Mouse (Mus musculus) adrenal gland, postnatal 36 days (tissue): ENCODE measurements around the gene Plac9a. TPM values are rescaled to one million over a fixed set of nuclear protein-coding genes. Genes with fewer than 3 reads are reported as not detected.
"Not testable (repeated sequence)": the region's sequence is repeated elsewhere in the genome, so short reads cannot be mapped to it uniquely, and the experiment has no call there.

Source experiments
- DNase-seq, 2 experiments: peaks; one replicate each; pipeline ENCODE4 v3.0.0; 2021; ENCODE audit warnings: mixed read lengths in 1 of 2
- total RNA-seq, 2 experiments: library from RNA; stranded (reverse); gene quantifications; 2 replicates each; pipeline ENCODE4 v1.2.3; 2021

The Plac9a gene
- total RNA-seq, 2 experiments from 2014 or later: 1.3 to 1.4 TPM

DNA sequence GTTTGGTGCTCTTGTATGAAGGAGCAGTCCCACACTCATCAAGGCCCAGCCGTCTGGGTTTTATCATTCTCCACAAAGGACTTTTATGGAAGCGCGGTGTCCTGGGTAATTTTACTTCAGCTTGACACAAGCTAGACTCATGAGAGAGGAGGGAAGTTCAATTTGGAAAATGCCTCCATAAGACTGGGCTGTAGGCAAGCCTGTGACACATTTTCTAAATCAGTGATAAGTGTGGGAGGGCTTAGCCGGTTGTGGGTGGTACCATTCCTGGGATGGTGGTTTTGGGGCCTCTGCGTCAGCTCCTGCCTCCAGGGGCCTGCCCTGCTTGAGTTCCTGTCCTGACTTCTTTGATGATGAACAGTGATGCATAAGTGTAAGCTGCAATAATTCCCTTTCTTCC lies 37.6 kb downstream of the Plac9a start:
- no peak for DNase-seq

DNA sequence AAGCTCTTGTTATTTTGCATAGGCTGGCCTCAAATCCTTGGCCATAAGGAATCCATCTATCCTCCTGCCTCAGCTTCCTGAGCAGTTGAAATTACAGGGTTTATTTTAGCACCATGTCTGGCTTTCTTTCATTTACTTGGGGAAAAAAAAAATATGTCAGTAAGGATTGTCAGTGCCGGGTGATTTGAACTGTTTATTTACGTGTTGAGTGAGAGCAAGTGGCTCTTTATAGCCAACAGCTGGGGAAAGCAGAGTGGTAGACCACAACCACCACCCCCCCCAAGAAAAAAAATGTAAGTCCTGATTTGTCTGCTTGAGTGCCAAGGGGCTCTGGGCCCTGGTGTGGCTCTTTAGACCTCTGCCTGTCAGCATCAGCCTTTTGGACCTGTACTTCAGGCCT lies 39.2 kb downstream of the Plac9a start:
- no peak for DNase-seq

- no peak for DNase-seq
Observed at GRCm38 (mm10) chr14:25861771-25862530, 40.9 kb downstream of the Plac9a start.

DNA sequence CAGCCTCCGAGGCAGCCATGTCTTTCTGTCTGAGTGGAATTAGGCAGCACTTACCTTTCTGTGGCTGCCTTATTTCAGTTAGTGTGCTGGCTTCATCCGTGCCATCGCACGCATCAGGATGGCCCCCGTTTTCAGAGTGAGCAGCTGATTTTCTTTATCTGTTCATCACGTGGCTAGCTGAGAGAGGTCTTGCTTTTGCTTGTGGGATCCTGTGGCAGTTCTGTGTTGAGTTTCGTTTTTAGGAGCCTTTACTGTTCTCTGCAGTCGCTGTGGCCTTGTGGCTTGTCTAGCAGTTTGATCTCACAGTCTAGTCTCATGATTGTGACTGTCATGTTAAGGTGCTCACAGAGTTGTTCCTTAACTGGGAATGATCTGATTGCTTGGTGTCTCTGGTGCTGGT lies 45.0 kb downstream of the Plac9a start:
- no peak for DNase-seq

- peak; percentile 48 to 54 for DNase-seq
Observed at GRCm38 (mm10) chr14:25857168-25857621, 45.7 kb downstream of the Plac9a start.

DNA sequence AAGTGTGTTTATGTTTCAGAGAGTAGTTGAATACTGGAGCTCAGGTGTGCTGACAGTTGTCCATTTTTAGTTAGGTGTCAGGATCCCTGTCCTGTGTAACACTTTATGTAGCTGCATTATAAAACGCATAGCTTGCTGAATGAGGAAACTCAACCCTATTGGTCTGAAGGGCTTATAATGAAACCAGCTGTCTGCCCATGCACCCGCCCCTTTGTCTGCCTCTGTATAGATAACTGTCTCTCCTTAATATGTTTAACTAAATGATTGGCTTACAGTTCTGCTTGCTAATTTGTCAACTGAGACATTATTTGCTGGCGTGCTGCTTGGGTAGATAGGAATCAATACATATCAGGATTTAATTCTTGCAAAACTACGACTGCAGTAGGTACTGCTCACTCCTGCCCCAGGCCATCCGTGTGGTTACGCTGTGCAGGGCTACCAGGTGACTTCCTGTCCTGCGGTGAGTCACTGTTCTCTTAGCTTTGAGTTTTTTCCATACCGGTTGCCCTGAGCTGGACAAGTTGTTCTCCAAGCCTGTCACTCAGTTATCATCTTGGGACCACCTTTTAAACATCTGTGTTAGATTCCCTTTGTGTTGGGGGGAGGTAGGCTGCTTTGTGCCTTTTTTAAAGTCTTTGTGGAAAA lies 47.5 kb downstream of the Plac9a start:
- no peak for DNase-seq

DNA sequence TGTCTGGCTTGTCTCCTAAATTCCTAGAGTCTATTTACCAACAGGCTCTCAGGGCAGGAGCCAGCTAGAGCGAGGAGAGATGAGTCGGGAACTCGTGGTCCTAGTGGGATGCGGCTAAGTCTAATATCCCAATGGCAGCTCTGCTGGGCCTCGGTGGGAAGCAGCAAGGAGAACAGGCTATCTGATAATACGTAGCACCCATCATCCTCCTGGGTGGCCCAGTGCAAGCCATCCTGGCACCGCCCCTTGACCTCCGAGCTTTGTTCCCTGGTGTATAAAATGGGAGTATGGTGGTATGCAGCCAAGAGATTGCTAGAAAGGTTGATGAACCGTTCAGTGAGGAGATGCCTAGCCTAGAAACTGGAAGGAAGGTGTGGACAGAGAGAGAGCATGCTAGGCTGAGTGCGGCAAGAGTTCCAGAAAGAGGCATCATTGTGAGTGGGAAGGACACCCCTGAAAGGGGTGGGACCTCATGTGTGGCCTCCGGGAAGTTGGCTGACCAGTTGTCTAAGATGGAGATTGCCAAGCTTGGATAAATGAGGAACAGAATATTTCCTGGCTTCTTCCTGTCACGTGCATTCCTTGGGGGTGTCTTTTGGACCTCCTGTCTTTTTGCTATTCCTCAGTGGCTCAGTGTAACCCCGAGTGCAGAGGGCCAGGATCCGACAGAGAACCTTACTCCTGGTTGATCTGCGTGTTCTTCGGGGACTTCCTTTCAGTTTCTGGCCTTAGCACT lies 49.0 kb downstream of the Plac9a start:
- no peak for DNase-seq

GRCm38 (mm10) chr14:25853295-25853694 lies 49.6 kb downstream of the Plac9a start:
- DNase-seq: no peak

- DNase-seq: no peak
Observed at GRCm38 (mm10) chr14:25852121-25852561, 50.8 kb downstream of the Plac9a start.

DNA sequence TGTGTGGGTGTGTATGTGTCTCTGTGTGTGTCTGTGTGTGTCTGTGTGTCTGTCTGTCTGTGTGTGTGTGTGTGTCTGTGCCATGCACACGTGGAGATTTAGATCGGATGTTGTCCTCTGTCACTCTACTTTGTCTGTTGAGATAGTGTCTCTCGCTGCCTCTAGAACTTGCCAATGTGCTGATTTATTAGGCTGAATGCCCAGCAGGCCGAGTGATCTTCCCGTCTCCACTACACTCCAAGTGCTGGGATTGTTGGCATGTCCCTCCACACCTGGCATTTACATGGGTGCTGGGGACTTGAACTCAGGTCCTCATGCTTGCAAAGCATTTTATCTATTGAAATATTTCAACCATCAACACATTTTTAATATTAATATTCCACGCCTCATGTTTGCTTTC lies 51.7 kb downstream of the Plac9a start:
- no peak for DNase-seq

DNA sequence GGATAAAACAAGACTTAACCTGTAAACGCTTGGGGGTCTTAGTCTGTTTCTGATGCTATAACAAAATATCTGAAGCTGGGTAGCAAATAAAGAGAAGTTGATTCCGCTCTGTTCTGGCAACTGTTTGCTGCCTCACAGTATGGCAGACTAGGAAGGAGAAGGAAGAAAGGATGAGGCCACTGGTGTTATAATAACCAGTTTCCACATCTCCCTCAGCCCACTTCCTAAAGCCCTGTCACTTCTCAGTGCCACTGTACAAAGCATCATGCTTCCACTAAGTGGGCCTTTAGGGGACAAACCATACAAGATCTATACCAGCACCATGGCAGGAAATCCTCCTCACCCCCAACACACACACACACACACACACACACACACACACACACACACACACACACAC lies 52.5 kb downstream of the Plac9a start:
- DNase-seq: no peak

- DNase-seq: not testable (repeated sequence)
Observed at GRCm38 (mm10) chr14:25848708-25849107, 54.2 kb downstream of the Plac9a start.

GRCm38 (mm10) chr14:25848237-25848636 lies 54.7 kb downstream of the Plac9a start:
- no peak for DNase-seq

- DNase-seq: no peak
Observed at GRCm38 (mm10) chr14:25847660-25848059, 55.2 kb downstream of the Plac9a start.

- no peak for DNase-seq
Observed at GRCm38 (mm10) chr14:25846516-25846915, 56.4 kb downstream of the Plac9a start.

- DNase-seq: no peak
Observed at GRCm38 (mm10) chr14:25845832-25846383, 57.0 kb downstream of the Plac9a start.

DNA sequence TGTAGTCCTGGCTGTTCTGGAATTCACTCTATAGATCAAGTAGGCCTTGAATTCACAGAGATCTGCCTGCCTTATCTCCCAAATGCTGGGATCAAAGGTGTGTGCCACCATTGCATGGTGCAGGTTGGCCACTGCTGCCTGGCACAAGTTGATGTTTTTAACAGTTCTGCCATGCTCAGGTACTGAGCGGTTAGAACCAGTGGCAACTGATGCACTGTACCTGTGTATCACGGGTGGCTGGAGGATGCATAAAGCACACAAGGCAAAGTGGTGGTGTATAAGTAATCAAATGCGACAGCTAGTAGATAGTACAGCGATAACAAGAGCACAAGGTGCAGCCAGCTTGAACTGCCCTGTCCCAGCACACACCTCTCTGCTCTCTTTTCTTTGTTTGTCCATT lies 58.5 kb downstream of the Plac9a start:
- no peak for DNase-seq

GRCm38 (mm10) chr14:25842688-25843003 lies 60.3 kb downstream of the Plac9a start:
- DNase-seq: no peak

- peak; percentile 92 to 94 for DNase-seq
Observed at GRCm38 (mm10) chr14:25841991-25842687, 60.8 kb downstream of the Plac9a start, which contains the start of gene Anxa11. TSS of gene Anxa11 (plus strand) at chr14:25842156.

- DNase-seq: no peak
Observed at GRCm38 (mm10) chr14:25841579-25841978, 61.3 kb downstream of the Plac9a start.

DNA sequence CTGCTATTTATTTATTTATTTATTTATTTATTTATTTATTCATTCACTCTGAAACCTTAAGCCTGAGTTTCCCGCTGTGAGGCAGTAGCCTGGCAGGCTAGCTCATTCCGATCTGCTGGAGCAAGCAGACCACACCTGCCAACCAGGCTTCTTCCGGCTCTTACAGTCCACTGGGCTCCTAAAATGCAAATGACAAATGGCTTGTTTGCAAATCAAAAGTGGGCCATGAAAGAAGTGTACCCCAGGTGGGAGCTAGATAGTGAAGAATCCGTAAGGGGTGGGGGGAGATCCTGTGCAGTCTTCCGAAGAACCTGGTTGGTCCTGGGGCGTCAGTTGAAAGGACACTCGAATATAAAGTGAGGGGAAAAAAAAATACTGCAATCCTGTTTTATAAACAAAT lies 61.9 kb downstream of the Plac9a start:
- no peak for DNase-seq

DNA sequence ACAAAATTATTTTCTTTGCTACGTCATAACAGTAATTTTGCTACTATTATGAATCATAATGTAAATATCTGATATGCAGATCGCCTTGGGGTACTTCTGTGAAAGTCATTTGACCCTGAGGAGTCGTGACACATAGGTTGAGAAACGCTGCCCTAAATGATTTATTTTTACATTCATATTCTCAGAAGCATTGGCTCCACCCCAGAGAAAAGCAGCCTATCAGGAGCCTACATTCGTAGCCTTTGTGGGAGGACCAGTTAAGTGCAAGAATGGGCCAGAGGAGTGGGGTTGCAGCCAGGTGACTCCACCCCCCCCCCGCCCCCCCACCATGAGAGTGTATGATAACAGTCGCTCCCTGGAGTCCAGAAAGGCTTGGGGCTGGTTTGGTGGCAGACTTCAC lies 63.1 kb downstream of the Plac9a start:
- peak; percentile 40 to 53 for DNase-seq
